Mouse (Mus musculus) thymus, adult 18-20 months (tissue): ENCODE measurements at regions not wholly inside any gene's neighbourhood (a gene's known extent, or its start where the extent isn't known, plus 50 kb on each side); places are given as distances from the start of the nearest gene placed in this dataset.

ENCODE experiments used
- DNase-seq, 2 experiments: peaks; one replicate each; pipeline ENCODE4 v3.0.0; 2022; ENCODE audit warnings: mixed read lengths in 2 of 2

- no peak for DNase-seq
Measured at GRCm38 (mm10) chr3:35321991-35322390, 431.9 kb upstream of the Atp11b start.

- no peak for DNase-seq
Measured at GRCm38 (mm10) chr3:35322899-35323298, 431.0 kb upstream of the Atp11b start.

GRCm38 (mm10) chr3:35323450-35324077 lies 430.3 kb upstream of the Atp11b start:
- no peak for DNase-seq

- no peak for DNase-seq
Measured at GRCm38 (mm10) chr3:35324186-35324585, 429.7 kb upstream of the Atp11b start.

GRCm38 (mm10) chr3:35332534-35333272 lies 421.2 kb upstream of the Atp11b start:
- DNase-seq = no peak

- DNase-seq = no peak
Measured at GRCm38 (mm10) chr3:35334017-35334416, 419.9 kb upstream of the Atp11b start.

- no peak for DNase-seq
Measured at GRCm38 (mm10) chr3:35334546-35334945, 419.4 kb upstream of the Atp11b start.

- DNase-seq = no peak
Measured at GRCm38 (mm10) chr3:35335837-35336236, 418.1 kb upstream of the Atp11b start.

- no peak for DNase-seq
Measured at GRCm38 (mm10) chr3:35340525-35340924, 413.4 kb upstream of the Atp11b start.

GRCm38 (mm10) chr3:35340935-35341800 lies 412.7 kb upstream of the Atp11b start:
- no peak for DNase-seq

GRCm38 (mm10) chr3:35341840-35342239 lies 412.1 kb upstream of the Atp11b start:
- no peak for DNase-seq

- no peak for DNase-seq
Measured at GRCm38 (mm10) chr3:35342584-35342983, 411.3 kb upstream of the Atp11b start.

GRCm38 (mm10) chr3:35343936-35344335 lies 410.0 kb upstream of the Atp11b start:
- DNase-seq = no peak

- DNase-seq = no peak
Measured at GRCm38 (mm10) chr3:35349114-35349513, 404.8 kb upstream of the Atp11b start.

- DNase-seq = no peak
Measured at GRCm38 (mm10) chr3:35353442-35353841, 400.5 kb upstream of the Atp11b start.

GRCm38 (mm10) chr3:35353920-35354319 lies 400.0 kb upstream of the Atp11b start:
- no peak for DNase-seq

GRCm38 (mm10) chr3:35354356-35354755 lies 399.6 kb upstream of the Atp11b start:
- DNase-seq = no peak

- DNase-seq = no peak
Measured at GRCm38 (mm10) chr3:35357111-35357510, 396.8 kb upstream of the Atp11b start.

- DNase-seq = no peak
Measured at GRCm38 (mm10) chr3:35358541-35358940, 395.4 kb upstream of the Atp11b start.

- DNase-seq = no peak
Measured at GRCm38 (mm10) chr3:35359288-35359687, 394.6 kb upstream of the Atp11b start.

- no peak for DNase-seq
Measured at GRCm38 (mm10) chr3:35360515-35360914, 393.4 kb upstream of the Atp11b start.

- no peak for DNase-seq
Measured at GRCm38 (mm10) chr3:35361086-35361485, 392.8 kb upstream of the Atp11b start.

- DNase-seq = no peak
Measured at GRCm38 (mm10) chr3:35365431-35365830, 388.5 kb upstream of the Atp11b start.

- no peak for DNase-seq
Measured at GRCm38 (mm10) chr3:35372276-35372675, 381.6 kb upstream of the Atp11b start.
